Mouse (Mus musculus): ENCODE results near the gene Ccdc88c.

Ccdc88c gene

DNA sequence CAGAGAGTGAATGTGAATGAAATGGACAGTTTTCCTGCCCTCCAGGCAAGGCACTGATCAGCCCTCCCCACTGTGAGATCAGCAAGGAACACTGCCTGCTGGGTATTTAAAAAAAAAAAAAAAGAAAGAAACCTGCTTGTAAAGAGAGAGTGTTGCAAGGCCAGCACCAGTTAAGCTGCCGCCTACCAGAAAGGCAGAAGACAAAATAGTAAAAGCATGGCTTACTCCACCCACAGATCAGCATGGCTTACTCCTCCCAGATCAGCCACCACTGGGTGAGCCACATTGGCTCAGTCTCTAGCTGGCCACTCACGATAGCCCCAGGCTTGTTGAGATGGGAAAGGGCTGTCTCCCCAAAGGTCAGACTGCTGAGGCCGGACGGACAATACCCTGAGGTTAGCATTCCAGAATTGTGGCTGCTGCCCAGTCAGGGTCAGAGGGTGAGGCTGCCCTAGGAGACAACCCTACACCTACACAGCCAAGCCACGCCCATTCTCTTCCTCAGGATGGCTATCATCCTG, 32.4 kb downstream of the Ccdc88c start:
- peak; percentile 62 for DNase-seq

DNA sequence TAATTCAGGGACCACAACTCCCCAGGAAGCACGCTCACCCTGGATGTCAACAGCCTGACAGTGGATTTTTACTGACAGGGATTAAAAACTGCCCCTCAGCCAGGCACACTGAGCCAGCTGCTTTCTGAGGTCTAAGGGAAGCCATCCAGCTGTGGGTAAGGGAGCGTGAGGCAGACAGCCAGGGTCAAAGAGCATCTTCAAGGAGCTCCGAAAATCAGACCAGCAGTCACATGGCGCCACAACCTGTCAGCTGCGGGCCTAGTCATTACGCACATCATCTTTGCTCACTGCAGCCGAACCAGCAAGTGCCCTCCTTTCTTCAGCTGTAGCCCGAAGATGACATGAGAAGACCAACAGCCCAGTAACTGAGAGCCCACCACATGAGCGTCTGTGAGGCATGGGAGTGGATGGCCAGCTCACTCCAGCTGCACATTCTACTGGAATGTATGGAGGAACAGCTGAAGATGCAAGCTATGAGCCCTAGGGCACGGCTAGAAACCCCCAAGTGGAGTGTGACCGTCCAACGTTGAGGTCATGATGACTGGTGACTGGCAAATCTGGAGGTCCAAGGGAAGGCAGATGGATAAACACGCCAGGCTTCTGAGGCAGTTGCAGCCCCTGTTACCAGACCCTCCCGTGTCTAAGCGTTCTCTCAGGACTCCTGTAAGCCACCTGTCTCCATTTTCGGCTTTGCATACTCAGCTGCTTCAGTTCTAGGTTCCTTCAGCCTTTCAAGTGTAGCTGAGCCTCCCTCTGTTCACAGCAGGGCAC, 33.1 kb downstream of the Ccdc88c start:
- peak; percentile 81 for DNase-seq

DNA sequence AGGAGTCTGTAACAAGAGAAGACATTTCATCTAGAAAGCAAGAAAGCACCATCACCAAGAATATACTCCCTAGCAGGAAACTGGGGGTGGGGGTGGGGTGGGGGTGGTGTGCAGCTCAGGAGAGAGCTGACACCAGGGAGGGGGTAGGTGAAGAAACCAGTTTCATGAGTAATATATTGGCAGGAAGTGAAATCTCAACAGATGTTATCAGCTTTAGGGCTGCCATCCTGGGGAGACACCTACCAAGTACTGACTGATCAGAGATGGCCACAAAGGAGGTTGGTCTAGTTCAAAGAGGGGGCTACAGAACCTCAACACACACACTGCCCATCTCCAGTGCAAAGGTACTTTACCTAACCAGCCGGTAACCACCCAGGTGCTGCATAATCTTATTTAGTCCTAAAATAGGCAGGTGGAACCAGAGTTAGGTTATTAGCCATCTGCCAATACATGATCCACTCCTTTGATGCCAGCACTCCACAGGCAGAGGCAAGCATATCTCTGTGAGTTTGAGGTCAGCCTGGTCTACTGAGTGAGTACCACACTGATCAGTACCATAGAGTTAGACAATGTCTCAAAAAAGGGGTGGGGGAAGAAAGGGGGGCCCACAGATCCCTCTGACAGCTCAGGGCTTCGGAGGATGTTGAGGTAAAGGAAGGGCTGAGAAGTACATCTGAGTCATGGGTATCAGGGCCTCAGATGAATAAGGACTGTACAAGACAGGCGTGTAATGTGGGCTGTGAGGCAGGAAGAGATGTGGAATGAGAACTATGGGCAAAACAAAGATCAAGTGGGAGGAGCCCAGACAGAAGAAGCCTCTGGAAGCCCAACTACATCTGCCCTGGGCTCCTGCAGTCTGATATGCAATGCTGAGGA, 34.5 kb downstream of the Ccdc88c start:
- no peak for DNase-seq

DNA sequence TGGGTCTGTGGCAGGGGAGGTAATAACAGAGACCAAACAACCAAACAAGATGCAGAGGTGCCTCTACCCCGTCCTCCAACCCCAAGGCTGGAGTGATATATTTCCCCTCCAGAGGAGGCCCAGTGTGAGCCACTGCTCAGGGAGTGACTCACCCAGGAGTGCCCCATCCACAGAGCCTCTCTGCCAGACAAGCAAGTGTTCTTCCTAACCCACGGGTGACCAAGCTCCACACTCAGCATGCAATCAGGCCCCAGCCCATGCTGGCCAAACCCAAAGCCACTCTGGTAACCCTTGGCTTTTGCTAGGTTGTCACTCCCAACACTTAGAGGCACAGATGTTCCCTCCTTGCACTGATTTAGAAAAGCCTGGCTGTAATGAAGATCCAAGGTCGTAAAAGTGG, 35.7 kb downstream of the Ccdc88c start:
- no peak for DNase-seq

DNA sequence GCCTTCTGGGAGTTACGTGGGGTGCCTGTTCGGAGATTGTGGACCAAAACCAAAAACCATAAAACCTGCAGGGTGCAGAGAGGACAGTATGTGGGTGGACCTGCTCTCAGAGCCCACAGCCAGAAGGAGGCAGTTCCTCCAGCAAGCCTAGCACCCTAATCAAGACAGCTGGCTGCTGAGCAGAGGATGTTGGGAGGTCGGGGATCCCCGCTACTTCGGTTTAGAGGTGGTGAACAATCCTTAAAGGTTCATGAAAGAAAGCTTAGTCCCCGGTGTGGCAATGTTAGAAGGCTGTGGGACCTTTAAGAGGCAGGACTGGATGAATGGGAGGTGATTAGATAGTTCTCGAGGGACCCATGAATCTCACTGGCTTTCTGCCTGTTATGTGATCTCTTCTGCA, 36.4 kb downstream of the Ccdc88c start:
- no peak for DNase-seq

DNA sequence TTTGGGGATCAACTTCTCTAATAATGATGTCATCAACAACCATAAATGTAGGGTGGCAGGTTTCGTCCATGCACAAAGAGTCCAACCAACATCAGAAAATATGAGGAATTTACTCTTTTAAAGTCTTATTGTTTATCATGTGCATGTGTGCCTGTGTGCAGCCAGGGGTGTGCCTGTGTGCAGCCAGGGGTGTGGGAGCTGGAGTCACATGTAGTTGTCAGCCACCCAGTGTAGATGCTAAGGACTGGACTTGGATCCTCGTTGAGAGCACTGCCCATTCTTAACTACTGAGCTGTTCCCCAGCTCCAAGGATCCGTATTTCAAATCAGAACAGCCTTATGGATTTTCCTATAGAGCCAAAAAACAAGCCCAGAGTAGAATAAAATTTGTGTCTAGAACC, 37.7 kb downstream of the Ccdc88c start:
- no peak for DNase-seq

DNA sequence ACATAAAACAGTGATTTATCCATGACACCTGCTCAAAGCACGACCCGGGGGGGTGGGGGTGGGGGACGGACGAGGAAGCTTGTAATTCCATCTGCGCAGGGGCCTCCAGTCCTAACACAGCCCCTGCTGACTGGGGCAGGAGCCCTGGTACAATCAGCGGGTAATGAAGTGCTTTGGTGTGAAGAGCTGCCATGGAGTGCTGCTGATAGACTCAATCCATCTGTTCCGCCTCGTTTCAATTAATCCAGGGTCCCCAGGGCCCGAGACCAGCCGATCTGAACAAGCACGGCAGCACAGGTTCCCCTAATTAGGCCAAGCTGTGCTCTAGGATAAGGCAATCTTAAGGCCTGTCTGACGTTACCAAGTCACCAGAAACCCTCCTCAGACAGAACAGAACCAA, 38.6 kb downstream of the Ccdc88c start:
- DNase-seq, result no peak

DNA sequence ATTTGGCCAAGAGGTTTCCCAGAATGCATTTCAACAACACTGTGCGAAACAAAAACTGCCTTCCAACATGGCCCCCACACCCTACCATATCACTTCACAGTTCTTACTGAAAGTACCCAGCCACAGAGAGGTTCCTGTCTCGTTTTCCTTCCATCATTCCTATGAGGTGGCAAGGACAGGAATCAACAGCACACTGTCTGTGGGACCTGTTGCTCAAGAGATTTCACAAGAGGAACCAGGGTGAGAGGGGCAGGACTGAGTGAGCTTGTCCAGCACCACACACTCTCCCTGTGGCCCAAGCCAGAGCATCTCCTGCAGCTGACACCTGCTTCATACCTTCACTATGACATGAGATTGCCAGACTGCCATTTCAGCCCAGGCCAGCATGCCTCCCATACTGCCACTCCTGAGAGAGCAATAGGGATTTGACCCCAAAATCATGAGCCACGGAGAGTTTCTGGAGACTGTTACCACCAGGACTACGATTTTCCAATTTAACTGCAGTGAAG, 39.0 kb downstream of the Ccdc88c start:
- no peak for DNase-seq

DNA sequence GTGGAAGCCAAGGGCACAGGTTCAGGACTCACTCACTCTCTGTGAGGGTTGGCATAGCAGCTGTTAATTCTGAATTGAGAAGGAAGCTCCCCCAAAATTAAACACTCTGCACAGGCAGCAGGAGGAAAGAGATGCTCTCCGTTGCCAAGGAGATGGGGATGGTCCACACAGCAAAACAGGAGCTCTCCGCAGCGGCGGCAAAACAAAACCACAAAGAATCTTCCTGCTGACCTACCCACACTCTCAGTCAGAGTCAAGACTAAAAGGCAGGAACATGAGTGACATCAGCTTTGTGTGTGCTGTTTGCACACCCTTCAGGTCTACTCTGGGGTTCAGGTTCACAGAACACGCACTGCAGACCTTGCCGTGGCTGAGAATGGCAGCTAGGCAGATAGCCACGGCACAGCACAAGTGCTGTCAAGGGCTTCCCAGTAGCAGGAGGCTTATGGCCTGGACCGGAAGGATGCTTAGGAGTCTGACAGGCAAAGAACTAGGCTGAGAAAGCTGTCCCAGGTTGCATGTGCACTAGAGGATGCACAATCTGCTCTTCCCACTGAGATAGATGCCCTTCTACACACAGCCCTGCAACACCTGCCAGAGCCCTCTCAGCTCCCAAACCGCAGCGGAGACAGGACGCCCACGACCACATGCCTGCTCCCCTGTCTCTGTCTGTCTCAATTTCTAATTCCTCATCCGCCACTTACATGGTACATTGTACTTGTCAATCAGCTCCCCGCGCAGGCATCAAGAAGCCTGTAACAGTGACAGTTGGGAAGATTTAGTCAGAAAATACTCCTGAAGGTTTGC, 40.3 kb downstream of the Ccdc88c start:
- DNase-seq, result no peak

DNA sequence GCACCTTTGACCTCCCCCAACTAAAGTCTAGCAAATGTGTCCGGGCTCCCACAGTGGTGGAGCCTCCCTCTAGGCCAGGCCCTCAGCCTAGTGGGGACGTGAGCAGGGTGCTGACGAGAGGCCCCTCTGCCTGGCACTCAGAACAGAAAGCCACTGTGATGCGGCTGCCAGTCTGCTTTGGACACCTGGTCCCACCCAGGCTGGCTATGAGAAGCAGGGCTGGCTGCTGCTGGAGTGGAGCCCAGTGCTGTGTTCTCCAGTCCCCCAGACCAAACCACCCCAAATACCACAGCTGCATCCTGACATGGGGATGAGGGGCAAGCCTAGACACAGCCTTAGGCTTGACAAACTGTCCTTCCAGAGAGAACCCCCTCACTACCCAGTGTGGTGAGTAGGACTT, 42.4 kb downstream of the Ccdc88c start:
- no peak for DNase-seq

DNA sequence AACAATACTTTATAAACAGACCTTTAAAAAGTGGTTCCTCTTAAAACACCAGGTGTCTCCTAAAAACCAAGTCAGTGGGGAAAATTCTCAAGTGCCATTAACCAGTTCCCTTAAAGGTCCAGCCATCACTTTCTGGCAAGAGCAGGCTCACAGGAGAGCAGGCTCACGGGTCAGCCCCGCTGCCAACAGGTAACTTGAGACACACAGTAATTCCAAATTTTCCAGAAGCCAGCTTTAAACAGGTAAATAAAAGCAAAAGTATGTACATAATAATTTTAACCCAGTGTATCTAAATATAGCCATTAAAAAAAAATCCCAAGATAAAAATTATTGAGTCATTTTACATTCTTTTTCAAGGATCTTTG, 43.1 kb downstream of the Ccdc88c start:
- no peak for DNase-seq

DNA sequence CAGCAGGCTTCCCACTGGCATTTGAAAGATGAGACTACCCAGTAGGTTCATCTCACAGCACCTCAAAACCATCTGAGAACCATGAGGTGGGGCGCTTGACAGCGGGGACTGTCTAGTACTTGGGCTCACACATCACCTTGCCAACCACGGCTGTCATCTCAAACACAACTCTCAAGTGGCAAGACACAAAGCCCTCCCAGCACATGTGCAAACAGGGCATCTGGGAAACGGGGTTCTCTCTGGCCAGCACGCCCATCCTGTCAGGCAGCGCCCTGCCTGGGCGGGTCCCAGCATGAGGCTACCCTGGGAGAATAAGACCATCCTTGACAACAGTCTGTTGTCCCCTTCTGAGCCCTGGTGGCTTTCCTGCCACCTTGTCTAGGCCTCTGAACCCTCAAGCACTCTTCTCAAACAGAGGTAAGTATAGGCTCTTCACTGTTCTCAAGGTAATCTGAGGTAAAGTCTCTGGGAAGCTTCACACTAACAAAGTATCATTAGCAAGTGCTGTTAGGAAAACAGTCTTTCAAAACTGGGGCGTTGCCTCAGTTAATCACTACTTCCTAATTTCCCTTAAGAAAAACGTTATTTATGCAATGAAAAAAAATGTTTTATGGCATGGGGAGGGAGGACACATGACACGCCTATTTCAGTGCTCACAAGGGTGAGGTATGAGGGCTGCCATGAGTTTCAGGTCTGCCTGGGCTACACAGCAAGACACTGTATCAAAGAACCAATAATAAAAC, 43.6 kb downstream of the Ccdc88c start:
- no peak for DNase-seq

DNA sequence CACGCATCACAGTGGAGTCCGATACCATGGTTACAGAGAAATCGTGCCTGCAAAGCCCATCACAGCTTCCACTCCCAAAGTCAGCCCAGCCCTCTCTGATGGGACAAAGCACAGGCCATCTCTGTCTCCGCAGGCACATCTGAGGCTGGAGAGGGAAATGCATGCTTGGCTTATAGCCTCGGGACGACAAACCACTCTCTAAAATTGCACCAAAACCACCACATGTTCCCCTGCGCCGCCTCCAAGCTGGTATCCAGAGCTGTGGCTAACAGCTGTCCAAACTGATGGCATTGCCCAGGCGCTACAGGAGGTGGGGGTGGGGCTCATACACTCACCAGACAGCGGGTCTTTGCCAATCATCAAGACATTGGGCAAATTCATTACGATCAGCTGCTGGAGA, 45.3 kb downstream of the Ccdc88c start:
- no peak for DNase-seq

DNA sequence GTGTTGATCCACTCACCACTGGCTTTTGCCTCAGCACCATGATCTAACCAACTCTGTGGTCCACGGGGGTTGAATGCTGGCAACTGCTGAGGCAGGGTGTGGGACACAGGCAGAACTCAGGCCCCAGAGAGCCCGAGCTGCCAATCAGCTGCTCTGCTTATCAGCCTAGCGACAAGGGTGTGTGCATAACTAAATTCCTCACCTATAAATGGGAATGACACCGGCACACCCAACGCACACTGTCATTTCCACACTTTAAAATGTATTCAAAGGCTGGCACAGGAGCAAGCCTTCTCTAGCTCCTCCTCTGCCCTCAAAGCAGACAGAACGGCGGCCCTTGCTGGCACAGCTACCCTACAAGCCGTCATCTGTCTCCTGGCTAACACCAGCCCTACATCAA, 46.6 kb downstream of the Ccdc88c start:
- no peak for DNase-seq

DNA sequence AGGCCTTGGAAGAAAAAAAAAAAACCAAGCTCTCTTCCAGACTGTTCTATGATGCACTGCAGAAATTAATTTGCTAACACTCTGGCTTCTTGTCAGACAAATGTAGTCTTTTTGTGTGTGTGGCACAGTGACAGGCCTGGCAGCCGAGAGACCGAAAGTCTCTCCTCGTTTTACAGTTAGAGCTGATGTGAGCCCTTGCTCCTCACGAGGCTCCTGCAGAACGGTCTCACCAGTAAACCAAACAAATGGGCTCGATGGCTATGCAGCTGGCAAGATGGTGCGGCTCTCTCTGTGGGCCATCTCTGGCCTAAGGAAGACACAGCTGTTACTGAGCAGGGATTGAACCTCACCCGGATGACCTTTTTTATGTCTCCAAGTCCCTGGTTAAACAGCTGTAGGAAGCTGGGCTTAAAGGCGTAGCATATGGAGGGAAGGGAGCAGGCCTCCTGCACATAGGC, 48.3 kb downstream of the Ccdc88c start:
- no peak for DNase-seq

DNA sequence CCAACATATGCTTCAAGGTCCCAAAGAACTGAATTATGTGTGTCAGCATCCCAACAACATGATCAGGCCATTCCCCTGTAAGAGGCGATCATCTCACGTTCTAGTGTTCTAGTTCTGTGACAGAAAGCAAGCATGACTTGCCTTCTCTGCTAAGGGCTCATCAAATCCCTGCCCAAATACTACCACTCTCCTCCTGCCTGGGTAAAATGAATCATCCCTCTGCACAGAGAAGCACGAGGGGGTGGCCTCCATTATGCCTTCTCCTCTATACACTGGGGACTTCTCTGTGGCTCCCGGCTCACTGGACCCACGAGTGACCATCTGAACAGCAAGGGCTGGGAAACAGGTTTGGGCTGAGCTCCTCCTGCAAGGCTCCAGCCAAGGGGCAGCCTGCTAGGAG, 49.2 kb downstream of the Ccdc88c start:
- no peak for DNase-seq

DNA sequence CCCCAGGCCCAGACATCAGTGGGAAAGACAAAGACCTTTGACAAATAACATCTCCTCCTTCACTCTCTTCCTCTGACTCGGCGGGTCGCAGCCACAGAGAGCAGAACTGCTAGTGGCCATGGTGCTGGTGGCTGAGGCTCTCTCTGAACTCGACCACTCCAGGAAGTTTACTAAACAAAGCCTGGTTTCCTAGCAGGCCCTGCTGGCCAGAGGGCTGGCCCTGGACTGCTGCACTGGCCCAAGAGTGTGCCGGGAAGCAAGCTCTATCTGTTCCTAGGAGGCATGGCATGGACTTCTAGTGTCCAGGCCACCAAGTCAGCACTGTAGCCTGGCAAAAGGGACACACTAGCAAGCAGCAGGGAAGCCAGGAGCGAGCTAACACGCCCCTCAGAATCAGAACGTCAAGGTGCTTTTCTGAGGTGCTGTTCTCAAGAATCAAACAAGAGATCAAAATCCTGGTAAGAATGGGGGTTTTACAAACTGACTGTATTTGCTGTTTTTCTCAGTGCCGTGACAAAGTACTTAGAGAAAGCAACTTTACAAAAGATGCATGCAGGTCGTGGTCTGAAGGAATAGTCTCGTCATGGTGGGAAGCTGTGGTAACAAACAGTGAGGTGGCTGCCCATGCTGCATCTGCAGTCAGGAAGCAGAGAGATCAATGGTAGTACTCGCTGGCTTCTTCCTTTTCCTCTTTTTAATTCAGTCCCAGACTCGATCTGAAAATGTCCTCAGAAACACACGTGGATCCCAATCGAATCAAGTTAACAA, 50.7 kb downstream of the Ccdc88c start:
- no peak for DNase-seq

DNA sequence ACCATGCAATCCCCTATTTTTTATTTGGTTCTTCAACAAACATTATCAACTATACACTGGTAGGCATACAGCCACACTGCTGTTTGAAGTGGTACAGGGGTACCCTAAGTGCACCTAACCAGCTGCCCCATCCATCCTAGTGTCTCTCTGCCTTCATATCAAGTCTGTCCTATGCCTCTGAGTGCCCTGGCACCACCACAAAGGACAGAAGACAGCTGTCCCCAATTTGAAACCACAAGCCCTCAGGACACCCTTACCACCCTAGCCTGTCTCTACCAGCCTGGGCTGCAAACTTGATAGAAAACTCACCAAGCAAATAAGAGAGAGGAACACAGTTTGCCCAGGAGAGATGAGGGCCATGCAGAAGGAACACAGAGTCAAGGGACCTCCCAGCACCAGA, 51.3 kb downstream of the Ccdc88c start:
- DNase-seq, result no peak

DNA sequence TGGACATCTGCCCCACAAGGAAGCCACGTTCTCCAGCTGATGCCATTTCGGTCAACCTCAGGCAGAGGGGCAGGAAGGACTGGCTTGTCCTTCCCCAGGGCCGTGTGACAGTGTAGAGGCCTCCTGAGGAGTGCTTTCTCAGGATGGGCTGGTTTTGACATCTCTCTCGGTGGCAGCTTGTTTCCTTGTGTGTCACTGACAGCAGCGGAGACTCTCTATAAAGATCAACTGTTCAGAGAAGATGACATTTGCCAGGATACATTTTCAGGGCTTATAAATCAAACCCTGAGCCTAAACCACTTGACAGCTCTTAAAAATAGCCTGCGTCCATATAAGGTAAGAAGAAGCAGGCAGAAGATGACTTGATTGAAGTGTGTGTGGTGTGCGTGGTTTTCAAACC, 59.0 kb downstream of the Ccdc88c start:
- no peak for DNase-seq

DNA sequence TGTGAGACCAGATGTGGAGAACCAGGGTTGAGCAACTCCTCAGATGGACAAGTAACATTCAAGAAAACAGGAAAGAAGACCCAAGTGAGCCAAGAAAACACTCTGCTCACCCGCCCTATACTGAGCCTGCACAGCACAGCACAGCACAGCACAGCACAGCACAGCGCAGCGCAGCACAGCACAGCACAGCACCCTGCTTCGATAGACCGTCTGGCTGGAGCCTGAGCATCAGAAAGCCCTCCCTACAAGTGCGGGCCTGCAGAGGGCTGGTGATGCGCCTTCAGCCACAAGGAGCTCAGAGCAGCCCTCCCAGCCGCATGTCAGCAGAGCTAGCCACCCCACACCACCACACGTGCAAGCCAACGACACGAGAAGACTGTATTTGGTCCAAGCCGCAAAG, 61.5 kb downstream of the Ccdc88c start:
- no peak for DNase-seq

DNA sequence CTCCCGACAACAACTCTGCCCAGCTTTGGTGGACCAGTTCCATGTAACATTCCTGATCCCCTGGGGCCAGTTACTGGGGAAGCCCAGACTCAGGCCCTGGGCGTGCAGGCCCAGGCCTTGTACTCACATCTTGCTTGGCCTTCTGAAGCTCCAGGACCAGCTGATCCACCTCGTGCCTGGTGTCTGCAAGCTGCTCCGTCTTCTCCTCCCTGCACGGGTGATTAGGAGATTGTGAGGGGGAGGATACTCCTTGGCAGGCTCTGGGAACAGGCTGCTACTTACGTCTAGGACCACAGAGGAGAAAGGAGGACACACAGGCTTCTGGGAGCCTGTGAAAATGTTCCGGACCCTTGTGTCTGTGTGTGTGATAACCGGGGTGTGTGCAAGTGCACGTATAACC, 62.6 kb downstream of the Ccdc88c start:
- no peak for DNase-seq

DNA sequence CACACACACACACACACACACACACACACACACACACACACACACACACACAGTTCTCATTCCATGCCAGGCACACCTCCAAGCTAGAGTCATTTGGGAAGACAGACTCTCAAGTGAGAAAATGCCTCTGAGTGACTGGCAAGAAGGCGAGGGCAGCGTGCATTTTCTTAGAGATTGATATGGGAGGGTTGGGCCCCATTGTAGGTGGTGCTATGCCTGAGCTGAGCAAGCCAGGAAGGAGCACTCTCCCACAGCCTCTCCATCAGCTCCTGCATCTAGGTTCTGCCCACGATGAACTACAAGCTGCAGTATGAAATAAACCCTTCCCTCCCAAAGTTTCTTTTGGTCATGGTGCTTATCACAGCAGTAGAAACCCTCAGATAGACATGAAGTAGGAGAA, 63.6 kb downstream of the Ccdc88c start:
- DNase-seq, result no peak

Data from kidney, adult 9 months (tissue).